Comparison of ENCODE assay signal across 8 mouse cellular contexts in the genomic region with DNA sequence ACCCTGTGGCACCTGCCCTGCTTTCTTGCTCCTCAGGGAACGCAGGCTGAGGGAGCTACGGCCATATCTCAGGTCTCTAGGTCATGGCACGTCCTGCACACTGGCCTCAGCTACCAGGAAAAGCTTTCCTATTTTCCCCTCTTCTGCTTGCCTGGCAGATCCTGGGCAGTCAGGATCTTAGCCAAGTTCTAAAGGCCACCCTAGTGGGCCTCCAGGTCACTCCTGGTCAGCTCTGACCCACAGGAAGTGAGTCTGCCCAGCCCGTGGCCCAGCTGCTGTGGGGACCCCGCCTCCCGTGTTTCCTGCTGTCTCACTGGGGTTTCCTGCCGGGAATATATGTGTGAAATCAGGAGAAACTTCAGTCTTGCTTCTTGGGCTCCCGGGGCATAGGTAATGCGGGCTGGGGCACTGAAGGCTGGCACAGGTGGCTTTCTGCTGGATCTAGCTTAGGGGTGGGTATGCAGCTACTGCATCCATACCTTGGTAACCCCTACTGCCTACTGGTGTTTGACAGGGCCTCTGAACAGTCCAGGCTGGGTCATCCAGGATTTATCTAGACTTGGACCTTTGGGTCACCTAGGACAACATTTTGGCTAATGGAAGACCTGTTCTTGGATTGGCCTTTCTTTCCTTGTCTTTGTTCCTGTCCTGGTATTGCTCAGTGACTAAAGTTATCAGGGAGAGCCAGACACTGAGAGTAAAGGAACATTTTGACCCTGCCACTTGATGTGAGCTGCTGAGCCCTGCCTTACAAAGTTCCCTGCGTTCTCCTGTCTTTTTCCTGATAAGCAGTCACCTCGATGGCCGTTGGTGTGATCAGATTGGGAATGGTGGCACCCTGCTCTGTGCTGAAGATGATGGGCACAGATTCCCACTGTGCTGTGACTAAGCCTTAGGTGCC. TPM values are rescaled to one million over a fixed set of nuclear protein-coding genes. Genes with fewer than 3 reads are reported as not detected.
A peak's percentile ranks its signal among the peaks of the same experiment; 100 is the strongest.
DNase-seq lines count a peak whose midpoint lies in the region; ATAC-seq and TF ChIP-seq lines count a peak whose summit lies in the region.

No protein-coding gene starts in this region.

- no peak for TF ChIP-seq EP300 in heart, postnatal 0 days (IDR thresholded peaks at IDR 0.05; ENCODE audit: low read depth)

- peaks cover 41% of the 10 kb centered on the region for H3K4me1 ChIP-seq in heart, postnatal 0 days (ENCODE audit: control insufficient read depth, insufficient read depth)

- peaks cover 6% of the 10 kb centered on the region for H3K36me3 ChIP-seq in heart, postnatal 0 days (replicated peaks; ENCODE audit: control insufficient read depth, insufficient read depth, low read length)

- peak; percentile 75 for DNase-seq in adrenal gland, adult 2 months
- DNase-seq in adrenal gland, adult 8-10 months, result no peak
- no peak for DNase-seq in heart, postnatal 0 days (ENCODE audit: low spot score)
- peak; percentile 60 to 78 for DNase-seq in kidney, postnatal 4 days
- peak; percentile 68 to 81 for DNase-seq in lung, postnatal 4 days
- no peak for DNase-seq in right cerebral cortex, postnatal 14 days
- DNase-seq in layer of hippocampus, adult 9-10 months (ENCODE audit: low spot score), result no peak
- no peak for DNase-seq in cerebellum, postnatal 10 days

- no peaks in the 10 kb centered on the region for H3K9me3 ChIP-seq in heart, postnatal 0 days (replicated peaks; ENCODE audit: control insufficient read depth, low read length)

- no peak for ATAC-seq in heart, postnatal 0 days (ENCODE audit: insufficient read depth, low read depth)

- peak overlapping the region; percentile 27 for H3K27ac ChIP-seq in heart, postnatal 0 days (ENCODE audit: low read depth)

- WGBS in heart, postnatal 0 days, result 49% methylated on average over 12 of the region's 12 CpGs

- no peak overlapping the region for H3K4me3 ChIP-seq in heart, postnatal 0 days (ENCODE audit: low read depth, low read length)

- no peaks in the 10 kb centered on the region for H3K27me3 ChIP-seq in heart, postnatal 0 days (ENCODE audit: control insufficient read depth, insufficient read depth, low read length)

- TF ChIP-seq CTCF in heart, postnatal 0 days (IDR thresholded peaks at IDR 0.05; ENCODE audit: low read depth), result no peak

- peak overlapping the region; percentile 7; the same call in 1 of the 2 replicates for H3K4me2 ChIP-seq in heart, postnatal 0 days (ENCODE audit: low read depth, low read length)

- peak overlapping the region; percentile 0; the same call in 1 of the 2 replicates for H3K9ac ChIP-seq in heart, postnatal 0 days (replicated peaks; ENCODE audit: low read depth, low read length)

RNA-seq across cellular contexts. Expression of a gene that starts 2.9 kb away (rescaled TPM):
- total RNA-seq in adrenal gland, adult 2 months (2021), result 10 to 100 TPM; 64.9 to 66.3 TPM
- polyA plus RNA-seq in adrenal gland, adult 2 months (2012; rRNA removed), result 184 and 303 TPM in 2 replicates
- total RNA-seq in adrenal gland, adult 8-10 months (2022), result 10 to 100 TPM; 55.5 to 58.6 (median 58.0) TPM
- 75.3 and 102 TPM in 2 replicates for total RNA-seq in heart, postnatal 0 days (2014; rRNA removed; ENCODE audit: low replicate concordance)
- polyA plus RNA-seq in heart, postnatal 0 days (2015; fragmentation: Nextera tagmentation; extraction: Ambion mirVana), result 94.6 and 97.2 TPM in 2 replicates

RNA-seq across cellular contexts. Expression of a gene that starts 25.6 kb away (rescaled TPM):
- 10 to 100 TPM; 69.7 to 78.1 TPM for total RNA-seq in adrenal gland, adult 2 months (2021)
- 250 and 286 TPM in 2 replicates for polyA plus RNA-seq in adrenal gland, adult 2 months (2012; rRNA removed)
- 10 to 100 TPM; 44.8 to 81.7 (median 62.8) TPM for total RNA-seq in adrenal gland, adult 8-10 months (2022)
- total RNA-seq in heart, postnatal 0 days (2014; rRNA removed; ENCODE audit: low replicate concordance), result 114 and 136 TPM in 2 replicates
- 188 TPM in 2 replicates for polyA plus RNA-seq in heart, postnatal 0 days (2015; fragmentation: Nextera tagmentation; extraction: Ambion mirVana)

RNA-seq across cellular contexts. Expression of a gene that starts 42.4 kb away (rescaled TPM):
- total RNA-seq in adrenal gland, adult 2 months (2021), result 1 to 10 TPM; 2.5 to 3.2 TPM
- polyA plus RNA-seq in adrenal gland, adult 2 months (2012; rRNA removed), result 4.2 and 4.5 TPM in 2 replicates
- total RNA-seq in adrenal gland, adult 8-10 months (2022), result 1 to 10 TPM; 2.8 to 5.9 (median 5.0) TPM
- 5.4 and 5.5 TPM in 2 replicates for total RNA-seq in heart, postnatal 0 days (2014; rRNA removed; ENCODE audit: low replicate concordance)
- polyA plus RNA-seq in heart, postnatal 0 days (2015; fragmentation: Nextera tagmentation; extraction: Ambion mirVana), result 1.5 TPM in 2 replicates

RNA-seq across cellular contexts. Expression of a gene that starts 58.3 kb away (rescaled TPM):
- total RNA-seq in adrenal gland, adult 2 months (2021), result 10 to 100 TPM in 1 of 2 experiments, under 1 TPM in 1; 0.52 to 10.9 TPM
- 5.0 and 143 TPM in 2 replicates for polyA plus RNA-seq in adrenal gland, adult 2 months (2012; rRNA removed)
- total RNA-seq in adrenal gland, adult 8-10 months (2022), result 10 to 100 TPM in 2 of 4 experiments, 1 to 10 TPM in 2; 3.0 to 97.4 (median 38.5) TPM
- total RNA-seq in heart, postnatal 0 days (2014; rRNA removed; ENCODE audit: low replicate concordance), result 0.43 and 0.46 TPM in 2 replicates
- polyA plus RNA-seq in heart, postnatal 0 days (2015; fragmentation: Nextera tagmentation; extraction: Ambion mirVana), result 0.75 and 0.99 TPM in 2 replicates

Comparison
In these comparisons a context has a peak if more than half of its experiments do, and no peak if none do; other contexts are left out.
1. DNase-seq: peak in adrenal gland, adult 2 months (single experiment), kidney, postnatal 4 days (2 of 2) and lung, postnatal 4 days (2 of 2); none in adrenal gland, adult 8-10 months (single experiment), heart, postnatal 0 days (single experiment), right cerebral cortex, postnatal 14 days (single experiment), layer of hippocampus, adult 9-10 months (single experiment) and cerebellum, postnatal 10 days (0 of 2).